Mouse (Mus musculus): ENCODE results near the gene Tapbp. TPM values are rescaled to one million over a fixed set of nuclear protein-coding genes. Genes with fewer than 3 reads are reported as not detected.

The Tapbp gene
- polyA plus RNA-seq, 1 experiment: 97.3 TPM

DNA sequence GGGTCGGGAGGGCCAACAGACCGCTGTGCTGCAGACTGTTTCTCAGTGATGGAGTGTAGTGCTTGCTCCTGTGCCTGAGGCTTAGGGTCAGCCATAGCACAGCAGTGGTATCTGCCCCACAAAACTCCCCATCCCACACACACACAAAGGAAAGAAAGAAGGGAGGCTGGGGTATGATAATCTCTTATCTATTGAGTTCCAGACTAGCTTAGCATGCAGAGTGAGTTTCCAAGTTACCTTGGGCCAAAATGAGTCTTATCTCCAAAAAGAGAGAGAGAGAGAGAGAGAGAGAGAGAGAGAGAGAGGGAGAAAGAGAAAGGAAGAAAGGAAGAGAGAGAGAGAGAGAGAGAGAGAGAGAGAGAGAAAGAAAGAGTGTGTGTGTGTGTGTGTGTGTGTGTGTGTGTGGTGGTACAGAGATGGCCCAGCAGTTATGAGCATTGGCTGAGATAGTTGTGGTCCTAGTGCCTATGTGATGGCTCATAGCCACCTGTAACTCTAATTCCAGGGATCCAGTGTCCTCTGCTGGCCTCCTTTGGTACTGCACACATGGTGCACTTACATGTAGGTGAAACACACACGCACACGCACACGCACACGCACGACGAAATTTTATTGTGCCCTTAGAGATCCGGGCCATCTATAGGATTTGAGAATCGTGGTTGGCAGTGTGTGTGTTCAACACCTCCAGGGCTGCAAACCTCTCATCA is 9.0 kb downstream of the Tapbp start:
- H3K4me1 ChIP-seq (ENCODE audit: control insufficient read depth, insufficient read depth, low read length): no peaks in the 10 kb centered on the region
- H3K4me3 ChIP-seq (ENCODE audit: low read depth, low read length): no peak overlapping the region

DNA sequence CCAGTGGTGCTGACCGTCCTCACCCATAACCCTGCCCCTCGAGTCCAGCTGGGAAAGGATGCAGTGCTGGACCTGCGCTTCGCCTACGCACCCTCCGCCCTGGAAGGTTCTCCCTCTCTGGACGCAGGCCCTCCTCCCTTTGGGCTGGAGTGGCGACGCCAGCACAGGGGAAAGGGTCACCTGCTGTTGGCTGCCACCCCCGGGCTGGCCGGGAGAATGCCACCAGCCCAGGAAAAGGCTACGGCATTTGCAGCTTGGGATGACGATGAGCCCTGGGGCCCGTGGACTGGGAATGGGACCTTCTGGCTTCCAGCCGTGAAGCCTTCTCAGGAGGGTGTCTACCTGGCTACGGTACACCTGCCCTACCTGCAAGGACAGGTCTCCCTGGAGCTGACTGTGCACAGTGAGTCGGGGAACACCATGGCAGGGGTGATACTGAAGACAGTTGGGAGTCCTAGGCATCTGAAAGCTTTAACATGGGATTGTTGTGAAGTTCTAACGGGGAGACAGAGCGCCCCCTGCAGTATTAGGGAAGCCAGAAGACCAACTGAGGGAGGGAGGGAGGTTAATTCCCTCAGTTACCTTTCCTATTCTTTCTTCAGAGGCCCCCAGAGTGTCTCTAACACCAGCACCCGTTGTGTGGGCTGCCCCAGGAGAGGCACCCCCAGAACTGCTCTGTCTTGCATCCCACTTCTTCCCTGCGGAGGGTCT is 9.9 kb downstream of the Tapbp start:
- Histone ChIP-seq H3K9ac (ENCODE audit: low read depth, poor library complexity, severe bottlenecking) (no peak overlapping the region), H3K27me3 (ENCODE audit: control insufficient read depth, insufficient read depth, low read length, poor library complexity, severe bottlenecking) (no peaks in the 10 kb centered on the region), H3K4me1 (ENCODE audit: control insufficient read depth, insufficient read depth, low read length) (no peaks in the 10 kb centered on the region), H3K4me3 (ENCODE audit: low read depth, low read length) (0 out of 2 replicates have a peak overlapping the region, but pooled peaks have one; percentile 10), H3K9me3 (replicated peaks; ENCODE audit: control insufficient read depth, insufficient read depth, low read length, poor library complexity, severe bottlenecking) (no peaks in the 10 kb centered on the region), H3K27ac (ENCODE audit: insufficient read depth, low read length) (no peak overlapping the region), H3K36me3 (ENCODE audit: control insufficient read depth, insufficient read depth, low read length, poor library complexity, severe bottlenecking) (no peaks in the 10 kb centered on the region)
- TF ChIP-seq CTCF (IDR thresholded peaks at IDR 0.05; ENCODE audit: low read depth, low read length) (peak; percentile 44), EP300 (IDR thresholded peaks at IDR 0.05; ENCODE audit: insufficient read depth, low read depth, low read length) (no peak), POLR2A (IDR thresholded peaks at IDR 0.05; ENCODE audit: insufficient read depth, low read length) (no peak)

More for the DNA sequence above, 9.0 kb downstream of the Tapbp start:
- Histone ChIP-seq H3K9me3 (replicated peaks; ENCODE audit: control insufficient read depth, insufficient read depth, low read length, poor library complexity, severe bottlenecking) (no peaks in the 10 kb centered on the region), H3K9ac (ENCODE audit: low read depth, poor library complexity, severe bottlenecking) (no peak overlapping the region), H3K27me3 (ENCODE audit: control insufficient read depth, insufficient read depth, low read length, poor library complexity, severe bottlenecking) (no peaks in the 10 kb centered on the region), H3K36me3 (ENCODE audit: control insufficient read depth, insufficient read depth, low read length, poor library complexity, severe bottlenecking) (no peaks in the 10 kb centered on the region), H3K27ac (ENCODE audit: insufficient read depth, low read length) (no peak overlapping the region)
- peak; percentile 53 for TF ChIP-seq CTCF (IDR thresholded peaks at IDR 0.05; ENCODE audit: low read depth, low read length)
- no peak for TF ChIP-seq EP300 (IDR thresholded peaks at IDR 0.05; ENCODE audit: insufficient read depth, low read depth, low read length)
- TF ChIP-seq POLR2A (IDR thresholded peaks at IDR 0.05; ENCODE audit: insufficient read depth, low read length): no peak

DNA sequence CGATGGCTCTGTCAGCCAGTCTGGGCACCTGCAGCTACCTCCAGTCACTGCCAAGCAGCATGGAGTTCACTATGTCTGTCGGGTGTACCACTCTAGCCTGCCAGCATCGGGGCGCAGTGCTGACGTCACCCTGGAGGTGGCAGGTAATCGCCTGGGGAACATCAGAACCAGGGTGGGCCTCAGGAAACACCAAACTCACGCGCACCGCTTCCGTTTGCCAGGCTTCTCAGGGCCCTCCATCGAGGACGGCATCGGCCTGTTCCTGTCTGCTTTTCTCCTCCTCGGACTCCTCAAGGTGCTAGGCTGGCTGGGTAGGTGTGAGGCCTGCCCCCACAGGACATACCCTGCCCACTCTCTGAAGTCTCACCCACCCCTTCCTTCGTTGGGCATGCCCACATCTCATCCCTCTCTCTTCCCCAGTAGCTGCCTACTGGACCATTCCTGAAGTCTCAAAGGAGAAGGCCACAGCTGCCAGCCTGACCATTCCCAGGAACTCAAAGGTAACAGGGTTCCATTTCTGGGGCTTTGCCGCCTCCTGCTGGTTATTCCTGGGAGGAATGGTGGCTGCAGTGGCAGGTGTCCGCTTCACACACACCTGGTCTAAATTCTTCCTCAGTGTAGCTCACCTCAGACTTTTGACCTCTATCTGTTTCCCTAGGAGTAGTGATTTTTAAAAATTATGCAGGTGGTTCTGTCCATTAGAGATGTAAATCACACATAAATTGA is 10.7 kb downstream of the Tapbp start:
- no peak overlapping the region for H3K9ac ChIP-seq (ENCODE audit: low read depth, poor library complexity, severe bottlenecking)
- H3K27me3 ChIP-seq (ENCODE audit: control insufficient read depth, insufficient read depth, low read length, poor library complexity, severe bottlenecking): no peaks in the 10 kb centered on the region
- no peaks in the 10 kb centered on the region for H3K4me1 ChIP-seq (ENCODE audit: control insufficient read depth, insufficient read depth, low read length)
- TF ChIP-seq EP300 (IDR thresholded peaks at IDR 0.05; ENCODE audit: insufficient read depth, low read depth, low read length) (no peak), CTCF (IDR thresholded peaks at IDR 0.05; ENCODE audit: low read depth, low read length) (peak; percentile 73)
- H3K9me3 ChIP-seq (replicated peaks; ENCODE audit: control insufficient read depth, insufficient read depth, low read length, poor library complexity, severe bottlenecking): no peaks in the 10 kb centered on the region
- no peak overlapping the region for H3K27ac ChIP-seq (ENCODE audit: insufficient read depth, low read length)
- no peak overlapping the region for H3K4me3 ChIP-seq (ENCODE audit: low read depth, low read length)
- H3K36me3 ChIP-seq (ENCODE audit: control insufficient read depth, insufficient read depth, low read length, poor library complexity, severe bottlenecking): no peaks in the 10 kb centered on the region

DNA sequence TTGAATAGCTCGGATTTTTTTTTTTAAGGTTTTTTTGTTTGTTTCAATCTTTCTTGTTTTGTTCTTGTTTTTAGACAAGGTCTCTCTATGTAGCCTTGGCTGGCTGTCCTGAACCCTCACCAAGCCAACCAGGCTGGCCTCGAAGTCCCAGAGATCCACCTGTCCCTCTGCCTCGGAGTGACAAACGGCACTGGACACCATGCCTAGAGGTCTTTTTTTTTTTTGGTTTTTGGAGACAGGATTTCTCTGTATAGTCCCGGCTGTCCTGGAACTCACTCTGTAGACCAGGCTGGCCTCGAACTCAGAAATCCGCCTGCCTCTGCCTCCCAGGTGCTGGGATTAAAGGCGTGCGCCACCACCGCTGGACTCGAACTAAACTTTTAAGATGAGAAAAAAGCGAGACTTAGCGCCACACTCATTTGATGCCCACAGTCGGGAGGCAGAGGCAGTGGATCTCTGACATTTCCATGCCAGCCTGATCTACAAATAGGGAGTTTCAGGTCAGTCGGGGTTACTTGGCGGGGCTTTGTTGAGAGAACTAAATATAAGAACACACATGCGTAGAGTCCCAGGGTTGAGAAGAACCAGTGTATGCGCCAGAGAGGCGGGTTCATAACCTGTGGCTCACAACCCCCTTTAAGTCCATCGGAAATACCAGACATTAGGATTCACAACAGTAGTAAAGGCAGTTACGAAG is 12.7 kb downstream of the Tapbp start:
- Histone ChIP-seq H3K4me1 (ENCODE audit: control insufficient read depth, insufficient read depth, low read length) (no peaks in the 10 kb centered on the region), H3K9ac (ENCODE audit: low read depth, poor library complexity, severe bottlenecking) (peak overlapping the region; percentile 91), H3K27me3 (ENCODE audit: control insufficient read depth, insufficient read depth, low read length, poor library complexity, severe bottlenecking) (no peaks in the 10 kb centered on the region), H3K36me3 (ENCODE audit: control insufficient read depth, insufficient read depth, low read length, poor library complexity, severe bottlenecking) (no peaks in the 10 kb centered on the region), H3K27ac (ENCODE audit: insufficient read depth, low read length) (no peak overlapping the region), H3K9me3 (replicated peaks; ENCODE audit: control insufficient read depth, insufficient read depth, low read length, poor library complexity, severe bottlenecking) (no peaks in the 10 kb centered on the region), H3K4me3 (ENCODE audit: low read depth, low read length) (peak overlapping the region; percentile 96)
- no peak for TF ChIP-seq CTCF (IDR thresholded peaks at IDR 0.05; ENCODE audit: low read depth, low read length)

DNA sequence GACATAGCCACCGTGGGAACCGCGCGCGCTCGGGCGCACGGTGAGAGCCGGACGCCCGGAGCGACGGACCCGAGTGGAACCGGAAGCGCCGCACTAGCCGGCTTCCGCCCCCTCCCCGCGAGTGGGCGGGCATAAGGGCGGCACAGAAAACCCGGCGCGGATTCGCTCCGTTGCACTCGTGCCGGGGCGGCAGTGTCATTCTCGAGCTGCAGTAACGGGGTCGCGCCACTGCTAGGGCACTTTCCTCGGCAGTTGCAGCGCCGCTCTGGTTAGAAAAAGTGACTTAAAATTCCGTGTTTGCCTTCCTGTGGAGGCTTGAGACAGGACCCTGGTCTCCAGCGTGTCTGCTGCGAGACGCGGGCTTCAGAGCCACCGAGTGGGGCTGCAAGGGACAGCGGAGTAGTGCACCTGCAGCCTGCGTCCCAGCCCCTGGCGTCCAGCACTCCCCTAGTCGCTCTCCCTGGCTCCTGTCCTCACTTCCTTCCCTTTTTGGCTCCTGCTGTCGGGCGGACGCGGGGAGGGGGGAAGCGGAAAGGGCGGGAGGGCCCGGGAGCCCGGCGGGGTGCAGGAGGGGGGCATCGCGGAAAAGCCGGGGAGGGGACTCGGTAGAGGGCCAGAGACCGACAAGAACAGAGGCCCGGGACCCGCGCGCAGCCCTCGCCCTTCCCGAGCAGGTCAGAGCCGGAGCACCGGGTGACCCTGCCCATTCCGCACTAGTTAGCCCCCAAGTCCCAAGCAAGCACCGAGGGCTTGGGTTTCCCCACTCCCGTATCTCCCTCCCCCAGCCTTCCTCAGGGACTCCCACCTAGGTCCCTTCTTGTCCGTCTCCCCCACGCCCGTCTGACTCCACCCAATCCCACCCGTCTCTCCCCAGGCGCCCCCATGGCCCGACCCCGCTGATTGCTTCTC is 13.9 kb downstream of the Tapbp start, which contains the start of gene Rgl2:
Gene Rgl2 (plus strand): TSS at position 173 of the 909 bp plus-strand sequence.
- Histone ChIP-seq H3K4me1 (ENCODE audit: control insufficient read depth, insufficient read depth, low read length) (peaks cover 2% of the 10 kb centered on the region), H3K4me3 (ENCODE audit: low read depth, low read length) (peak within 1 kb of the TSS; percentile 96), H3K9me3 (replicated peaks; ENCODE audit: control insufficient read depth, insufficient read depth, low read length, poor library complexity, severe bottlenecking) (no peaks in the 10 kb centered on the region), H3K27me3 (ENCODE audit: control insufficient read depth, insufficient read depth, low read length, poor library complexity, severe bottlenecking) (no peaks in the 10 kb centered on the region), H3K27ac (ENCODE audit: insufficient read depth, low read length) (peak within 1 kb of the TSS; percentile 68), H3K9ac (ENCODE audit: low read depth, poor library complexity, severe bottlenecking) (peak within 1 kb of the TSS; percentile 91), H3K36me3 (ENCODE audit: control insufficient read depth, insufficient read depth, low read length, poor library complexity, severe bottlenecking) (no peaks in the 10 kb centered on the region)
- TF ChIP-seq CTCF (IDR thresholded peaks at IDR 0.05; ENCODE audit: low read depth, low read length) (no peak), POLR2A (IDR thresholded peaks at IDR 0.05; ENCODE audit: insufficient read depth, low read length) (peak; percentile 35), EP300 (IDR thresholded peaks at IDR 0.05; ENCODE audit: insufficient read depth, low read depth, low read length) (peak; percentile 55; the same call in 1 of the 2 replicates)

All from ES-Bruce4 (cell line).